Mouse (Mus musculus) ES-Bruce4 (cell line): ENCODE results near the gene Tpo.

Source experiments
- CTCF ChIP-seq: IDR thresholded peaks from one replicate; pipeline ENCODE4 v1.8.1; 2011; ENCODE audit warnings: low read depth, low read length
- EP300 ChIP-seq: IDR thresholded peaks from 2 replicates; pipeline ENCODE4 v1.6.1; 2011; ENCODE audit warnings: low read depth, low read length; ENCODE audit not compliant: insufficient read depth
- POLR2A ChIP-seq: IDR thresholded peaks from one replicate; pipeline ENCODE4 v1.8.1; 2011; ENCODE audit warnings: low read length; ENCODE audit not compliant: insufficient read depth

GRCm38 (mm10) chr12:30024264-30024825 lies 108.1 kb downstream of the Tpo start:
- TF ChIP-seq POLR2A (no peak), CTCF (no peak), EP300 (no peak)
